Mouse (Mus musculus) brain, embryonic 14.5 days (tissue): ENCODE results near the gene Tnfsf13b.

Experiments
- CTCF ChIP-seq: fragments of 200-500 bp; IDR thresholded peaks from 2 replicates; pipeline ENCODE4 v1.5.1; 2012; ENCODE audit warnings: inconsistent platforms, mild to moderate bottlenecking, moderate library complexity, borderline replicate concordance; ENCODE audit not compliant: insufficient read depth, insufficient read length; ENCODE audit errors: extremely low read depth
- POLR2A ChIP-seq: fragments of 200-500 bp; IDR thresholded peaks from 2 replicates; pipeline ENCODE4 v1.6.1; 2012; ENCODE audit warnings: mild to moderate bottlenecking, inconsistent platforms, borderline replicate concordance; ENCODE audit not compliant: poor library complexity, insufficient read depth, insufficient read length, severe bottlenecking; ENCODE audit errors: extremely low read depth

DNA sequence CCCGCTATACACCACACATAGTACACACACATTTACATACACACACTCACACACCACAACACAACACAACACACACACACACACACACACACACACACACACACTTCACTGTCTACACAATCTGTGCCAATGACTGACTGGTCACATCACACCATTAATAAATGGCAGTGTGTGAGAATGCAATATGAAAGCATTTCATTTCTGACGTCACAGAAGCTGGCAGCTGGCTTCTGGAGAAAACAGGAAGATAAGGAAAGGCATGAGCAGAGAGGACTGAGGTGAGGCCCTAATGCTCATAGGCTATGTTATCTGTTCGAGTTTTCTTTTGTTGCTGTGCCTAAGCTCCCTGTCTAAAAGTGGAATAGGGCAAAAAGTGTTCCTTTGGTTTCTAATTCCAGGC is 45.3 kb downstream of the Tnfsf13b start:
- no peak for TF ChIP-seq CTCF
- TF ChIP-seq POLR2A, result no peak
